Mouse (Mus musculus): Measurements from ENCODE around the gene Ppp1r3d. TPM values are rescaled to one million over a fixed set of nuclear protein-coding genes. Genes with fewer than 3 reads are reported as not detected.

Gene Ppp1r3d
- polyA plus RNA-seq, 1 experiment from 2014 or later: 8.3 TPM

GRCm38 (mm10) chr2:178429426-178429825 is 15.2 kb upstream of the Ppp1r3d start:
- Histone ChIP-seq H3K27me3 (replicated peaks) (no peaks in the 10 kb centered on the region), H3K4me1 (peaks cover 4% of the 10 kb centered on the region; the same call in 1 of the 2 replicates), H3K9ac (replicated peaks) (no peak overlapping the region), H3K4me2 (no peak overlapping the region), H3K27ac (replicated peaks) (no peak overlapping the region), H3K4me3 (replicated peaks) (no peak overlapping the region), H3K9me3 (replicated peaks) (no peaks in the 10 kb centered on the region), H3K36me3 (no peaks in the 10 kb centered on the region)
- no peak for ATAC-seq (ENCODE audit: low FRiP score)
- 68% methylated on average over 6 of the region's 6 CpGs for WGBS

- Histone ChIP-seq H3K27me3 (replicated peaks) (no peaks in the 10 kb centered on the region), H3K27ac (replicated peaks) (no peak overlapping the region), H3K4me2 (no peak overlapping the region), H3K9me3 (replicated peaks) (no peaks in the 10 kb centered on the region), H3K9ac (replicated peaks) (no peak overlapping the region), H3K36me3 (no peaks in the 10 kb centered on the region), H3K4me1 (peaks cover 4% of the 10 kb centered on the region; the same call in 1 of the 2 replicates), H3K4me3 (replicated peaks) (no peak overlapping the region)
- ATAC-seq (ENCODE audit: low FRiP score): no peak
- 88% methylated on average over 4 of the region's 4 CpGs for WGBS
These were observed 14.4 kb upstream of the Ppp1r3d start for GRCm38 (mm10) chr2:178428676-178429075.

GRCm38 (mm10) chr2:178428183-178428582 is 13.9 kb upstream of the Ppp1r3d start:
- no peak for ATAC-seq (ENCODE audit: low FRiP score)
- H3K4me3 ChIP-seq (replicated peaks): no peak overlapping the region

DNA sequence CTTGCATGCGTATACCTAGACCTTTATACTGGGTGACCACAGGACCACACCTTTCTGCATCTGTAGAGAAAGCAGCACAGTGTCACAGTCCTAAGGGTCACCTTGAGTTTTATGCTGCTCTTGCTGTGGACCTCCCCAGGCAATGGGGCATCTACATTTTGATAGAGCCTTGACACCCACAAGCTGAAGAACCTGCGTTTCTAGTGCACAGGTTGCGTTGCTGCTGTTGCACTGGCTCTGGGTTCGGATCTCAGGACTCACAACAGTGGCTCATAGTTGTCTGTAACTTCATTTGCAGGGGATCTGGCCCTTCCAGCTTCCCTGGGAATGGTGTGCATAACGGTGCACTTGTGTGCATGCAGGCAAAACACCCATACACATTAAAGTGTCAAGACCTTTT is 12.9 kb upstream of the Ppp1r3d start:
- Histone ChIP-seq H3K27ac (replicated peaks) (no peak overlapping the region), H3K4me1 (peaks cover 5% of the 10 kb centered on the region; the same call in 1 of the 2 replicates), H3K9me3 (replicated peaks) (no peaks in the 10 kb centered on the region), H3K4me2 (no peak overlapping the region), H3K27me3 (replicated peaks) (no peaks in the 10 kb centered on the region), H3K4me3 (replicated peaks) (no peak overlapping the region), H3K9ac (replicated peaks) (no peak overlapping the region), H3K36me3 (no peaks in the 10 kb centered on the region)
- no peak for ATAC-seq (ENCODE audit: low FRiP score)
- 81% methylated on average over 5 of the region's 5 CpGs for WGBS

More at GRCm38 (mm10) chr2:178428183-178428582, 13.9 kb upstream of the Ppp1r3d start:
- H3K36me3 ChIP-seq: no peaks in the 10 kb centered on the region
- no peak overlapping the region for H3K4me2 ChIP-seq
- H3K27me3 ChIP-seq (replicated peaks): no peaks in the 10 kb centered on the region
- 88% methylated on average over 9 of the region's 9 CpGs for WGBS
- no peak overlapping the region for H3K27ac ChIP-seq (replicated peaks)
- H3K9me3 ChIP-seq (replicated peaks): no peaks in the 10 kb centered on the region
- H3K9ac ChIP-seq (replicated peaks): no peak overlapping the region
- peaks cover 4% of the 10 kb centered on the region; the same call in 1 of the 2 replicates for H3K4me1 ChIP-seq

DNA sequence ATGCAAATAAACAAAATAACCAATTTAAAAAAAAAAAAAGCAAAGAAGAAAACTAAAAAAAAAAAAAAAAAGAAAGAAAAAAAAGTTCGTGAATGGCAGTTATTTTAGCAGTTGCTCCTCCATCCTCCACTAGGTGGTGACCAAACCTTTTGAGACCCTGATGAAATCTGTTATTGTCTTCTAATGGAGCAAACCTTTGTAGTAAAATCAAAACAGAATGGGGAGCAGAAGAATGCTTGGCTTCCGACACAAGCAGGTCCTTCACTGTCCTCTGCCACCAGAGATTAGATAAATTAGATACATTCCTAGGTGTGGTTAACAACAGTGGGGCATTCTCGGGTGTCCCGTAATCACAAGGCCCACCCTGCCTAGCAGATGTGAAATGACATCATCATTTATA is 12.0 kb upstream of the Ppp1r3d start:
- no peaks in the 10 kb centered on the region for H3K36me3 ChIP-seq
- no peak overlapping the region for H3K9ac ChIP-seq (replicated peaks)
- no peaks in the 10 kb centered on the region for H3K27me3 ChIP-seq (replicated peaks)
- H3K4me3 ChIP-seq (replicated peaks): no peak overlapping the region
- peaks cover 7% of the 10 kb centered on the region; the same call in 1 of the 2 replicates for H3K4me1 ChIP-seq
- H3K27ac ChIP-seq (replicated peaks): no peak overlapping the region
- H3K9me3 ChIP-seq (replicated peaks): no peaks in the 10 kb centered on the region
- WGBS: 41% methylated on average over 4 of the region's 4 CpGs
- H3K4me2 ChIP-seq: no peak overlapping the region
- peak; percentile 9; the same call in 1 of the 2 replicates for ATAC-seq (ENCODE audit: low FRiP score)

DNA sequence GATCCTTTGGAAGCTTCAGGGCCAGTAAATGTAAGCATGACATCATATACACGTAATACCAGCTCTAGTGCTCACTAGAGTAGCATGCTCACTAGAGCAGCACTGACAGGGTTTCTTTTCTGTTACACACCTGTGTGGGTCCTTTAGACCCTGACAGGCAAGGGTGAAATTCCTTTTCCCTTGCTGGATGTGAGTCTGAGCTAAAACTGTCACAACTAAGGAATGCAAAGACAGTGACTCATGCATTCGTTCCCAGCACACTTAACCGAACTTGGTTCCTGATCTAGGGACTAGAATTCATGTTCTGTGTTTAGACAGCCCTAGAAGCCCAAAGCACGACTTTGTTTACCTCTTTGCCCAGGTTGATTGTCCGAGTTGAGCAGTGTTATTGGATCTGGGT is 9.0 kb upstream of the Ppp1r3d start:
- no peak overlapping the region for H3K9ac ChIP-seq (replicated peaks)
- WGBS: 77% methylated on average over 5 of the region's 5 CpGs
- no peak overlapping the region for H3K4me2 ChIP-seq
- ATAC-seq (ENCODE audit: low FRiP score): no peak
- peaks cover 4% of the 10 kb centered on the region; the same call in 1 of the 2 replicates for H3K36me3 ChIP-seq
- no peaks in the 10 kb centered on the region for H3K27me3 ChIP-seq (replicated peaks)
- no peak overlapping the region for H3K4me3 ChIP-seq (replicated peaks)
- H3K4me1 ChIP-seq: 0 out of 2 replicates have a peak, but pooled peaks cover 3% of the 10 kb centered on the region
- H3K9me3 ChIP-seq (replicated peaks): no peaks in the 10 kb centered on the region
- H3K27ac ChIP-seq (replicated peaks): no peak overlapping the region

- Histone ChIP-seq H3K9me3 (replicated peaks) (no peaks in the 10 kb centered on the region), H3K27ac (replicated peaks) (no peak overlapping the region), H3K4me2 (no peak overlapping the region), H3K4me1 (0 out of 2 replicates have a peak, but pooled peaks cover 3% of the 10 kb centered on the region), H3K36me3 (peaks cover 8% of the 10 kb centered on the region), H3K9ac (replicated peaks) (no peak overlapping the region), H3K27me3 (replicated peaks) (no peaks in the 10 kb centered on the region), H3K4me3 (replicated peaks) (no peak overlapping the region)
- ATAC-seq (ENCODE audit: low FRiP score): no peak
- WGBS: 36% methylated on average over 3 of the region's 3 CpGs
These were observed 7.9 kb upstream of the Ppp1r3d start for GRCm38 (mm10) chr2:178422186-178422585.

- WGBS: 47% methylated on average over 6 of the region's 6 CpGs
- Histone ChIP-seq H3K27ac (replicated peaks) (no peak overlapping the region), H3K36me3 (peaks cover 8% of the 10 kb centered on the region), H3K4me2 (no peak overlapping the region), H3K9ac (replicated peaks) (no peak overlapping the region), H3K27me3 (replicated peaks) (no peaks in the 10 kb centered on the region), H3K9me3 (replicated peaks) (no peaks in the 10 kb centered on the region), H3K4me3 (replicated peaks) (no peak overlapping the region), H3K4me1 (0 out of 2 replicates have a peak, but pooled peaks cover 3% of the 10 kb centered on the region)
- ATAC-seq (ENCODE audit: low FRiP score): no peak
These were observed 7.3 kb upstream of the Ppp1r3d start for GRCm38 (mm10) chr2:178421603-178422002.

DNA sequence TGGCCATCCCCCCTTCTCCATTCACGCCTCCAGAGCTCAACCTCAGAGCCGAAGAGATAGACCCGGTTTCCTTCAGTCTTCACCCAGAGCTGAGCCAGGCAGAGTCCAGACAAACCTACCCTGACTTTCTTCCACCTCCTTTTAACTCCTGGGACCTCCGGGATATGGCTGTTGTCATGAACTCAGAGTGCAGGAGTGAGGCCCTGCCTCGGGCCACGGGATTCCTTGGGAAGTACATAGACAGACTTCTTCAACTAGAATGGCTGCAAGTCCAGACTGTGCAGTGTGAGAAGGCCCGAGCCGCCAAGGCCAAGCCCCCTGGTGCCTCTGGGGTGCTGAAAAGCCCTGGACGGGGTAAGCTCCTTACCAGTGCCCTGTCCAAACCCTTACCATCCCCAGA is 6.3 kb upstream of the Ppp1r3d start:
- Histone ChIP-seq H3K9me3 (replicated peaks) (no peaks in the 10 kb centered on the region), H3K36me3 (peaks cover 8% of the 10 kb centered on the region), H3K27me3 (replicated peaks) (no peaks in the 10 kb centered on the region), H3K27ac (replicated peaks) (no peak overlapping the region), H3K9ac (replicated peaks) (no peak overlapping the region), H3K4me1 (peaks cover 6% of the 10 kb centered on the region), H3K4me3 (replicated peaks) (no peak overlapping the region), H3K4me2 (no peak overlapping the region)
- ATAC-seq (ENCODE audit: low FRiP score): no peak
- WGBS: 89% methylated on average over 9 of the region's 9 CpGs

DNA sequence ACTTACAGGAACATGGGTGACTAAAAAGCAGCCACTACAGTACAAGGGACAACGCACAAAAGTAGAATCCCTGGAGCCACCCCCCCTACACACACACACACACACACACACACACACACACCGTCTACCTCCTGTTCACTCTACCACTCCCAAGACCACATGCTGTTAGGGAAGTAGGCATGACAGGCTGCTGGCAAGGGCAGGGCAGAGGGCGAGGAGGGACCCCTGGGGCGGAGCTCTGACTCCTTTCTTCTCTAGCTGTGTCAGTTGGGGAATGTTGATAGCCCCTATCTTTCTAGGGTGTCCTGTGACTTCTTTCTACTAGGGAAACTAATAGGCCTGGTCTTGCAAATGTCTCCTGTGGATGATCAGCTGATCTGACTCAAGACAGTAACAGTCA is 2.7 kb upstream of the Ppp1r3d start:
- H3K9me3 ChIP-seq (replicated peaks): no peaks in the 10 kb centered on the region
- H3K27ac ChIP-seq (replicated peaks): no peak overlapping the region
- H3K36me3 ChIP-seq: peaks cover 8% of the 10 kb centered on the region
- H3K4me1 ChIP-seq: peaks cover 31% of the 10 kb centered on the region
- no peak for ATAC-seq (ENCODE audit: low FRiP score)
- 0 out of 2 replicates have a peak, but pooled peaks cover 4% of the 10 kb centered on the region for H3K27me3 ChIP-seq (replicated peaks)
- no peak overlapping the region for H3K4me2 ChIP-seq
- H3K9ac ChIP-seq (replicated peaks): no peak overlapping the region
- H3K4me3 ChIP-seq (replicated peaks): no peak overlapping the region
- WGBS: 62% methylated on average over 4 of the region's 4 CpGs

GRCm38 (mm10) chr2:178416427-178416826 is 2.2 kb upstream of the Ppp1r3d start:
- no peak for ATAC-seq (ENCODE audit: low FRiP score)
- 75% methylated on average over 13 of the region's 13 CpGs for WGBS
- H3K36me3 ChIP-seq: peaks cover 8% of the 10 kb centered on the region

GRCm38 (mm10) chr2:178415150-178415448 is 827 bp upstream of the Ppp1r3d start:
- Histone ChIP-seq H3K4me1 (peaks cover 31% of the 10 kb centered on the region), H3K4me3 (replicated peaks) (peak overlapping the region; percentile 67), H3K9ac (replicated peaks) (peak overlapping the region; percentile 67; the same call in 1 of the 2 replicates), H3K4me2 (peak overlapping the region; percentile 100), H3K9me3 (replicated peaks) (no peaks in the 10 kb centered on the region), H3K27me3 (replicated peaks) (0 out of 2 replicates have a peak, but pooled peaks cover 4% of the 10 kb centered on the region), H3K27ac (replicated peaks) (peak overlapping the region; percentile 89), H3K36me3 (peaks cover 5% of the 10 kb centered on the region)
- WGBS: 17% methylated on average over 3 of the region's 3 CpGs
- ATAC-seq (ENCODE audit: low FRiP score): no peak; the same call in 1 of the 2 replicates

More at GRCm38 (mm10) chr2:178416427-178416826, 2.2 kb upstream of the Ppp1r3d start:
- H3K4me3 ChIP-seq (replicated peaks): no peak overlapping the region
- no peak overlapping the region for H3K27ac ChIP-seq (replicated peaks)
- H3K4me1 ChIP-seq: peaks cover 31% of the 10 kb centered on the region
- H3K4me2 ChIP-seq: no peak overlapping the region
- H3K27me3 ChIP-seq (replicated peaks): 0 out of 2 replicates have a peak, but pooled peaks cover 4% of the 10 kb centered on the region
- no peak overlapping the region for H3K9ac ChIP-seq (replicated peaks)
- H3K9me3 ChIP-seq (replicated peaks): no peaks in the 10 kb centered on the region
